Mouse (Mus musculus): ENCODE measurements around the gene Arhgap24. TPM values are rescaled to one million over a fixed set of nuclear protein-coding genes. Genes with fewer than 3 reads are reported as not detected.

The Arhgap24 gene
- polyA plus RNA-seq, 1 experiment from 2014 or later: 5.3 TPM

- Histone ChIP-seq H3K36me3 (no peaks in the 10 kb centered on the region), H3K4me2 (replicated peaks) (no peak overlapping the region), H3K27me3 (no peaks in the 10 kb centered on the region), H3K4me1 (replicated peaks) (no peaks in the 10 kb centered on the region), H3K9me3 (no peaks in the 10 kb centered on the region), H3K4me3 (replicated peaks) (no peak overlapping the region), H3K9ac (replicated peaks) (no peak overlapping the region), H3K27ac (no peak overlapping the region)
- WGBS: 85% methylated on average over 3 of the region's 3 CpGs
- ATAC-seq: no peak
Measured at GRCm38 (mm10) chr5:102613571-102613970, 132.4 kb downstream of the Arhgap24 start.

GRCm38 (mm10) chr5:102614081-102614480, 132.9 kb downstream of the Arhgap24 start:
- H3K27ac ChIP-seq: no peak overlapping the region
- no peak overlapping the region for H3K4me2 ChIP-seq (replicated peaks)
- 90% methylated on average over 2 of the region's 2 CpGs for WGBS
- H3K9me3 ChIP-seq: no peaks in the 10 kb centered on the region
- H3K27me3 ChIP-seq: no peaks in the 10 kb centered on the region
- no peak for ATAC-seq
- no peaks in the 10 kb centered on the region for H3K36me3 ChIP-seq
- H3K9ac ChIP-seq (replicated peaks): no peak overlapping the region
- H3K4me3 ChIP-seq (replicated peaks): no peak overlapping the region
- H3K4me1 ChIP-seq (replicated peaks): no peaks in the 10 kb centered on the region

- H3K4me2 ChIP-seq (replicated peaks): no peak overlapping the region
- H3K27me3 ChIP-seq: no peaks in the 10 kb centered on the region
- WGBS: 96% methylated on average over 6 of the region's 6 CpGs
- no peaks in the 10 kb centered on the region for H3K9me3 ChIP-seq
- H3K4me1 ChIP-seq (replicated peaks): no peaks in the 10 kb centered on the region
- H3K4me3 ChIP-seq (replicated peaks): no peak overlapping the region
- no peak for ATAC-seq
- H3K27ac ChIP-seq: no peak overlapping the region
- no peaks in the 10 kb centered on the region for H3K36me3 ChIP-seq
- H3K9ac ChIP-seq (replicated peaks): no peak overlapping the region
Measured at GRCm38 (mm10) chr5:102615249-102615648, 134.1 kb downstream of the Arhgap24 start.

GRCm38 (mm10) chr5:102621036-102621435, 139.8 kb downstream of the Arhgap24 start:
- Histone ChIP-seq H3K27me3 (no peaks in the 10 kb centered on the region), H3K27ac (no peak overlapping the region), H3K4me2 (replicated peaks) (no peak overlapping the region), H3K36me3 (no peaks in the 10 kb centered on the region), H3K9ac (replicated peaks) (no peak overlapping the region), H3K4me1 (replicated peaks) (no peaks in the 10 kb centered on the region), H3K9me3 (no peaks in the 10 kb centered on the region), H3K4me3 (replicated peaks) (no peak overlapping the region)
- no peak for ATAC-seq
- 81% methylated on average over 1 of the region's 1 CpGs for WGBS

GRCm38 (mm10) chr5:102623807-102624435, 142.7 kb downstream of the Arhgap24 start:
- H3K27ac ChIP-seq: no peak overlapping the region
- ATAC-seq: no peak
- no peak overlapping the region for H3K4me3 ChIP-seq (replicated peaks)
- H3K9ac ChIP-seq (replicated peaks): no peak overlapping the region
- no peak overlapping the region for H3K4me2 ChIP-seq (replicated peaks)
- no peaks in the 10 kb centered on the region for H3K36me3 ChIP-seq
- H3K9me3 ChIP-seq: no peaks in the 10 kb centered on the region
- 95% methylated on average over 3 of the region's 3 CpGs for WGBS
- no peaks in the 10 kb centered on the region for H3K4me1 ChIP-seq (replicated peaks)
- H3K27me3 ChIP-seq: no peaks in the 10 kb centered on the region

GRCm38 (mm10) chr5:102626671-102627070, 145.5 kb downstream of the Arhgap24 start:
- H3K4me1 ChIP-seq (replicated peaks): no peaks in the 10 kb centered on the region
- no peak overlapping the region for H3K4me2 ChIP-seq (replicated peaks)
- H3K9ac ChIP-seq (replicated peaks): no peak overlapping the region
- no peak overlapping the region for H3K27ac ChIP-seq
- no peaks in the 10 kb centered on the region for H3K36me3 ChIP-seq
- no peak for ATAC-seq
- H3K27me3 ChIP-seq: no peaks in the 10 kb centered on the region
- H3K9me3 ChIP-seq: no peaks in the 10 kb centered on the region
- 77% methylated on average over 2 of the region's 2 CpGs for WGBS
- H3K4me3 ChIP-seq (replicated peaks): no peak overlapping the region

- no peak overlapping the region for H3K4me3 ChIP-seq (replicated peaks)
- H3K36me3 ChIP-seq: no peaks in the 10 kb centered on the region
- no peak overlapping the region for H3K9ac ChIP-seq (replicated peaks)
- 91% methylated on average over 11 of the region's 11 CpGs for WGBS
- no peak overlapping the region for H3K4me2 ChIP-seq (replicated peaks)
- no peaks in the 10 kb centered on the region for H3K27me3 ChIP-seq
- H3K4me1 ChIP-seq (replicated peaks): no peaks in the 10 kb centered on the region
- no peaks in the 10 kb centered on the region for H3K9me3 ChIP-seq
- ATAC-seq: no peak
- no peak overlapping the region for H3K27ac ChIP-seq
Measured at GRCm38 (mm10) chr5:102629362-102629771, 148.2 kb downstream of the Arhgap24 start.

- Histone ChIP-seq H3K4me3 (replicated peaks) (no peak overlapping the region), H3K27me3 (no peaks in the 10 kb centered on the region), H3K9ac (replicated peaks) (no peak overlapping the region), H3K36me3 (no peaks in the 10 kb centered on the region), H3K4me1 (replicated peaks) (no peaks in the 10 kb centered on the region), H3K9me3 (no peaks in the 10 kb centered on the region), H3K27ac (no peak overlapping the region), H3K4me2 (replicated peaks) (no peak overlapping the region)
- ATAC-seq: no peak
- 65% methylated on average over 4 of the region's 4 CpGs for WGBS
Measured at GRCm38 (mm10) chr5:102635591-102635990, 154.4 kb downstream of the Arhgap24 start.

- ATAC-seq: no peak
- Histone ChIP-seq H3K4me1 (replicated peaks) (no peaks in the 10 kb centered on the region), H3K27ac (no peak overlapping the region), H3K9ac (replicated peaks) (no peak overlapping the region), H3K4me3 (replicated peaks) (no peak overlapping the region), H3K27me3 (no peaks in the 10 kb centered on the region), H3K4me2 (replicated peaks) (no peak overlapping the region), H3K9me3 (no peaks in the 10 kb centered on the region), H3K36me3 (no peaks in the 10 kb centered on the region)
- 73% methylated on average over 7 of the region's 7 CpGs for WGBS
Measured at GRCm38 (mm10) chr5:102639782-102640559, 158.8 kb downstream of the Arhgap24 start.

- no peaks in the 10 kb centered on the region for H3K9me3 ChIP-seq
- no peak overlapping the region for H3K9ac ChIP-seq (replicated peaks)
- no peaks in the 10 kb centered on the region for H3K4me1 ChIP-seq (replicated peaks)
- no peak overlapping the region for H3K4me3 ChIP-seq (replicated peaks)
- no peak overlapping the region for H3K27ac ChIP-seq
- no peaks in the 10 kb centered on the region for H3K36me3 ChIP-seq
- no peak overlapping the region for H3K4me2 ChIP-seq (replicated peaks)
- no peaks in the 10 kb centered on the region for H3K27me3 ChIP-seq
- 93% methylated on average over 7 of the region's 7 CpGs for WGBS
- no peak for ATAC-seq
Measured at GRCm38 (mm10) chr5:102643364-102643763, 162.2 kb downstream of the Arhgap24 start.

GRCm38 (mm10) chr5:102643820-102644219, 162.6 kb downstream of the Arhgap24 start:
- H3K9ac ChIP-seq (replicated peaks): no peak overlapping the region
- no peaks in the 10 kb centered on the region for H3K27me3 ChIP-seq
- no peaks in the 10 kb centered on the region for H3K4me1 ChIP-seq (replicated peaks)
- H3K4me3 ChIP-seq (replicated peaks): no peak overlapping the region
- no peak overlapping the region for H3K4me2 ChIP-seq (replicated peaks)
- no peak overlapping the region for H3K27ac ChIP-seq
- no peaks in the 10 kb centered on the region for H3K9me3 ChIP-seq
- H3K36me3 ChIP-seq: no peaks in the 10 kb centered on the region
- WGBS: 89% methylated on average over 4 of the region's 4 CpGs
- no peak for ATAC-seq

- Histone ChIP-seq H3K4me2 (replicated peaks) (no peak overlapping the region), H3K27ac (no peak overlapping the region), H3K4me1 (replicated peaks) (no peaks in the 10 kb centered on the region), H3K9ac (replicated peaks) (no peak overlapping the region), H3K4me3 (replicated peaks) (no peak overlapping the region), H3K9me3 (no peaks in the 10 kb centered on the region), H3K27me3 (no peaks in the 10 kb centered on the region), H3K36me3 (no peaks in the 10 kb centered on the region)
- no peak for ATAC-seq
Measured at GRCm38 (mm10) chr5:102659061-102659460, 177.9 kb downstream of the Arhgap24 start.

All from midbrain, embryonic 13.5 days (tissue).